Mouse (Mus musculus): ENCODE measurements around the gene Ppp2r1a. TPM values are rescaled to one million over a fixed set of nuclear protein-coding genes. Genes with fewer than 3 reads are reported as not detected.

Ppp2r1a gene
- 517 and 579 TPM in 2 replicates for polyA plus RNA-seq (2015; fragmentation: Nextera tagmentation; extraction: Ambion mirVana)

DNA sequence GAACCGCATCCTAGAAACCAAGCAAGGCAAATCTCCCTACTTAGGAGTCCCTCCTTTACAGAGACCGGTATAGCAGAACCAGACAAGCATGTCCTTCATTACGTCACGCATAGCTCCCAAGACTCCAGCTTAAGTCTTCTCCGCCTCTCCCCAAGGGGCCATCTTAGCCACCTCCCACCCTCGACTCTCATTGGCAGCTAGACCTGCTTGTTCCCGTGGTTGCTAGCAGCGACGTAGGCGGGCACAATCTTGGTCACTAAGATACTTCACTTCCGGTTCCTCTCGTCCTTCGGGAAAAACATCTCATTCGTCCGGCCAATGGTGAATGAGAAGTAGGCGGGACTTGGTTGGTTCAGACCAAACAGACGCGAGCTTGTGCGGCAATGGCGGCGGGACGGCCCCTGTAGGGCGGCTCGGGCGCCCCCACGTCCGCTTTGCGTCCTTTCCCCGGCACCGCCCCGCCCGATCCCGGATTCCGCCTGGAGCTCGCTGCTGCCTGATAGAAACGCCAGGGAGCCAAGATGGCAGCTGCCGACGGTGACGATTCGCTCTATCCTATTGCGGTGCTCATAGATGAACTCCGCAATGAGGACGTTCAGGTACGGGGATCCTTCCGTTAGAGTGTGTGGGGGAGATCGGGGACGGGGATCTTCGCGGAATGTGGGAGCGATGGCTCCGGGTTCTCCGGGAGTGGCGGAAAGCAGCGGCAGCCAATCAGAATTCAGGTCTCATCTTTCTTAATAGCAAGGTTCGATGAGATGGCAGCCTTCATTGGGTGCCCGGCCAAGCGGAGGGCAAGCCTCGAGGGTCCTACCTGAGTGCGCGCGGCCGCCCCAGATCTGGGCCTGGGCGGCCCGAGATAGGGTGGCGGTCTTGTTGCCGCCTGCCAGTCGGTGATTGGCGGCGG is at the start of gene Ppp2r1a:
Gene Ppp2r1a (plus strand): TSS at position 327 of the 907 bp plus-strand sequence.
- Histone ChIP-seq H3K9me3 (replicated peaks) (no peaks in the 10 kb centered on the region), H3K4me3 (peak within 1 kb of the TSS; percentile 68), H3K9ac (peak within 1 kb of the TSS; percentile 83), H3K27me3 (no peaks in the 10 kb centered on the region), H3K4me2 (peak within 1 kb of the TSS; percentile 79), H3K4me1 (peaks cover 46% of the 10 kb centered on the region), H3K27ac (peak within 1 kb of the TSS; percentile 98), H3K36me3 (ENCODE audit: poor library complexity, severe bottlenecking) (no peaks in the 10 kb centered on the region)
- WGBS, result under 1% methylated on average over 69 of the region's 69 CpGs
- peak; percentile 99 for ATAC-seq

DNA sequence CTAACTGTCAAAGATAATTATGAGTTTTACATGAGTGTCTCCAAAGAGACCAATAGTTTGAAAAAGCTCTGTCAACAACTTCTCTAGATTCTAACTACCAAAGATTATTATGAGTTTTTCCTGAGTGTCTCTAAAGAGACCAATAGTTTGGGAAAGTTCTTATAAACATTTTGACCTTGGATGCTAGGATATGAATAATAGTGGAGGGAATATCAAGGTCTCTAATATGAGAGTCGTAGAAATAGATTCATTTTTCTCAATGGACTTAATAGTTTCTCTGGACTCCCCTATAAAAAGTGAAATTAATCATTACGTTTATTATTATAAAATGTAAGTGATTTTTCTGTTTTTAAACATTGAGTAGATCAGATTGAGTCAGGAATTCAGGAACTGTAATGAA is 40.1 kb upstream of the Ppp2r1a start, which contains the start of gene Vmn1r231:
Gene Vmn1r231 (minus strand): TSS at position 101 of the 400 bp plus-strand sequence.
- Histone ChIP-seq H3K36me3 (ENCODE audit: poor library complexity, severe bottlenecking) (no peaks in the 10 kb centered on the region), H3K27me3 (no peaks in the 10 kb centered on the region), H3K9ac (no peak within 1 kb of the TSS), H3K4me3 (no peak within 1 kb of the TSS), H3K4me1 (no peaks in the 10 kb centered on the region), H3K27ac (no peak within 1 kb of the TSS), H3K9me3 (replicated peaks) (no peaks in the 10 kb centered on the region), H3K4me2 (no peak within 1 kb of the TSS)
- 63% methylated on average over 2 of the region's 2 CpGs for WGBS
- ATAC-seq, result no peak

DNA sequence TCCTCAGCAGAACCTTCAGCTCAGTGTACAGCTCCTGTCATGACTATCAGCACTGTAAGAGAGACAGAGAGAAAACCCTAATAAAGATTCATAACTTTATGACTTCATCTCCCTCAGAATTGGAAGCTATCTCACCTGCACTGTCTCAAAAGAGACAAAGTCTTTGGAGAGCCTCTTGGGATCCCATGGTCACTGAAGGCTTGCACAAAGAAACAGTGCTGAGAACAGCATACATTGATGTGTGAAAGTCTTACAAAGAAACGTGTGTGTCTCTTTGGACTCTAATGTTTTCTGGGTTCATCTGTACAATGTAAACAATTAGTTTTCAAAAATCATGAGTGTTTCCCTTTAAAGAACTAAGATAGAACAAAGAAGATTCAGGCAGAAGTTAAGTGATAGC is 25.5 kb upstream of the Ppp2r1a start, which contains the start of gene Vmn1r232:
Gene Vmn1r232 (minus strand): TSS at position 101 of the 400 bp plus-strand sequence.
- H3K4me2 ChIP-seq, result no peak within 1 kb of the TSS
- 62% methylated on average over 1 of the region's 1 CpGs for WGBS
- H3K9ac ChIP-seq, result no peak within 1 kb of the TSS
- ATAC-seq, result no peak
- H3K27me3 ChIP-seq, result no peaks in the 10 kb centered on the region
- H3K9me3 ChIP-seq (replicated peaks), result no peaks in the 10 kb centered on the region
- H3K4me1 ChIP-seq, result no peaks in the 10 kb centered on the region
- no peak within 1 kb of the TSS for H3K4me3 ChIP-seq
- no peak within 1 kb of the TSS for H3K27ac ChIP-seq
- no peaks in the 10 kb centered on the region for H3K36me3 ChIP-seq (ENCODE audit: poor library complexity, severe bottlenecking)

DNA sequence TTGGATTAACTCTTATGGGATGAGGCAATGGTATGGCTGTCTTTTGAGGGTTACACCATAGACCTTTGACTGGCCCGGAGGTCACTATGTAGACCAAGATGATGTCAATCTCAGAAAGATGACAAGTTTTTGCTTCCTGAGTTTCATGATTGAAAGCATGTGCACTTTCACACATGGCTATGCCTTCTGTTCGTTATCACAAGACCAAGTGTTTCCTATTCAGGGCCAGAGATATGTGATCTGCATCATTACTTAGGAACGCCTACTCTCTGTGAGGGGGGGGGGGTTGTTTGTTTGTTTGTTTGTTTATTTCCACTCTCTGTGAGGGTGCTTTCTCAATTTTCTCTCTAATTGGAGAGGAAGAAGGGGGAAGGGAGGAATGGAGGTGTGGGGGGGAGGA is 885 bp upstream of the Ppp2r1a start:
- H3K4me3 ChIP-seq, result peak overlapping the region; percentile 68
- H3K4me2 ChIP-seq, result peak overlapping the region; percentile 63
- peaks cover 36% of the 10 kb centered on the region for H3K4me1 ChIP-seq
- H3K36me3 ChIP-seq (ENCODE audit: poor library complexity, severe bottlenecking), result no peaks in the 10 kb centered on the region
- peak overlapping the region; percentile 62 for H3K9ac ChIP-seq
- ATAC-seq, result no peak
- WGBS, result 36% methylated on average over 3 of the region's 3 CpGs
- peak overlapping the region; percentile 93 for H3K27ac ChIP-seq
- H3K27me3 ChIP-seq, result no peaks in the 10 kb centered on the region
- H3K9me3 ChIP-seq (replicated peaks), result no peaks in the 10 kb centered on the region

DNA sequence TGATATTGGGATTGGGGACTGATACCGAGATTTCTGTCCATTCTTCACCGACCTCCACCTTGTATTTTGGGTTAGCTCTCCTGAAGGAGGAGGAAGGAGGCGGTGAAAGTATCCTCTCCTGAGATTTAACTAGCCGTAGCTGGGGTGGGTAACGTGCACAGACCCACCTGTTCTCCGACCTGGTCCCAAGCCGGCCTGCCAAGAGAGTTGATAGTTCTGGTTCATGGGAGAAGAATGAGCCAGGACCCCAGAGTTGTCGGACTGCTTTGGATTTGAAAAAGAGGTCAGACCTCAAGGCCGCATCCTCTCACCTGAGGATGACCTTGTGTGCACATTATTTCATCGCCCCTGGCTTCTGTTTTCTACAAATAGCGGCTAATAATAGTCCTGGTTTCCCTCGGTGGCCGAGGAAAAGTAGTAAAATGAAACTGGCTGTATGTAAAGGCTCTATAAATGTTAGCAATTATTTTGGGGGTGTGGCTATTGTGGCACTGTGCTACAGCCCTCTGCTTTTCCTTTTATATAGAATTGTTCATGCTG is 985 bp downstream of the Ppp2r1a start:
- H3K9me3 ChIP-seq (replicated peaks), result no peaks in the 10 kb centered on the region
- H3K9ac ChIP-seq, result peak overlapping the region; percentile 83
- peak overlapping the region; percentile 79 for H3K4me2 ChIP-seq
- no peaks in the 10 kb centered on the region for H3K27me3 ChIP-seq
- WGBS, result 1% methylated on average over 13 of the region's 13 CpGs
- H3K27ac ChIP-seq, result peak overlapping the region; percentile 98
- peaks cover 49% of the 10 kb centered on the region for H3K4me1 ChIP-seq
- H3K4me3 ChIP-seq, result peak overlapping the region; percentile 68
- no peak for ATAC-seq
- H3K36me3 ChIP-seq (ENCODE audit: poor library complexity, severe bottlenecking), result no peaks in the 10 kb centered on the region

DNA sequence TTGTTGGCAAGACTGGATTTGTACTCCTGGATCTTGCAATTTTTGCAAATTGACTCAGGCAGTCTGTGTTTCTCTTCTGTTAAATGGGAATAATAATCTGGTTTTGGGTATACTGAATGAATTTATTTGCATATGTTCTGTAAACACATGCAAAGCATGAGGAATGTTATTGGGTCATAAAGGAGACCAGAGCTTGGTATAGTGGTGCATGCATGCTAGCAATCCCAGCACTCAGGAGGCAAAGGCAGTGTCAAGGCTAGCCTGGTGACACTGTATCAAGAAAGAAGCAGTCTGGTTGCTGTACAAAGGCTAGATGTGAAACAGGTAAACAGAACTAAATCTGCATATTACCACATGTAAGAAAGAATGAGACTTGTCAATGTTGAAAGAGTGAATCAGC is 1.5 kb downstream of the Ppp2r1a start:
- peaks cover 49% of the 10 kb centered on the region for H3K4me1 ChIP-seq
- no peaks in the 10 kb centered on the region for H3K27me3 ChIP-seq
- H3K4me2 ChIP-seq, result peak overlapping the region; percentile 79
- H3K4me3 ChIP-seq, result peak overlapping the region; percentile 68
- peak overlapping the region; percentile 83 for H3K9ac ChIP-seq
- H3K27ac ChIP-seq, result no peak overlapping the region
- peaks cover under 1% of the 10 kb centered on the region; the same call in 1 of the 2 replicates for H3K36me3 ChIP-seq (ENCODE audit: poor library complexity, severe bottlenecking)
- H3K9me3 ChIP-seq (replicated peaks), result no peaks in the 10 kb centered on the region
- ATAC-seq, result no peak

DNA sequence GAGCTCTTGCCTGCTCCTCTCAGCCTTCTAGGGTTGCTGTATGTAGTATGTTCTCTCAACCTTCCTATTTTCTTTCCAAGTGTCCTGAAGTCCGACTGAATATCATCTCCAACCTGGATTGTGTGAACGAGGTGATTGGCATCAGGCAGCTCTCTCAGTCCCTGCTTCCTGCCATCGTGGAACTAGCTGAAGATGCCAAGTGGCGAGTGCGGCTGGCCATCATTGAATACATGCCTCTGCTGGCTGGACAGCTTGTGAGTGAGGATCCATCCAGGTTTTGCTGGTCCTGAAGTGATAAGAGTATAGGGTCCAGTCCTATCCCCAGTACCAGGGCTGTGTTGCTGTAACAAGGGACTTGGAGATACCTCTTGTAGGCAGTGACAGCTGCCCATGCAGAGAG is 15.3 kb downstream of the Ppp2r1a start:
- no peak overlapping the region for H3K4me2 ChIP-seq
- WGBS, result 95% methylated on average over 5 of the region's 5 CpGs
- no peaks in the 10 kb centered on the region for H3K9me3 ChIP-seq (replicated peaks)
- no peak overlapping the region for H3K9ac ChIP-seq
- H3K4me3 ChIP-seq, result no peak overlapping the region
- peaks cover 99% of the 10 kb centered on the region for H3K36me3 ChIP-seq (ENCODE audit: poor library complexity, severe bottlenecking)
- no peak for ATAC-seq
- H3K4me1 ChIP-seq, result no peaks in the 10 kb centered on the region
- no peak overlapping the region for H3K27ac ChIP-seq
- H3K27me3 ChIP-seq, result no peaks in the 10 kb centered on the region

DNA sequence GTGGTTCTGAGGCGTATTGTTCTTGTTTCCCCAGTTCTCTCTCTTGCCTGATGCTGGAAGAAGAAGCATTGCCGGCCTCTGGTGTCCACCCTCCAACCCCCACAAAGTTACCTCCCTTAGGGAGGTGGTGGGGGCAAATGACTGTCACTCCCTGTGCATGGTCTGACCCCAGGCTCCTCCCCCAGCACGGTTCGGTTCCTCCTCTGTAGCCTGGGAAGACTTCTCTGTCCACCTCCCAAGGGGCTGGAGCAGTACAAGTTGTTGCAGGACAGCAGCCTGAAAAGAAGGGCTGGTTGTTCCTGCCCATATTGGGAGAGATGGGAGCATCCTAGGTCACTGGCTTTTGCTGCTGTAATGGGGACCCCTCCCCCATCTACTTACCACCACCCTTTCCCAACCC is 20.3 kb downstream of the Ppp2r1a start:
- no peak for ATAC-seq
- H3K4me3 ChIP-seq, result no peak overlapping the region
- no peaks in the 10 kb centered on the region for H3K4me1 ChIP-seq
- no peaks in the 10 kb centered on the region for H3K9me3 ChIP-seq (replicated peaks)
- no peak overlapping the region for H3K4me2 ChIP-seq
- H3K27me3 ChIP-seq, result no peaks in the 10 kb centered on the region
- H3K36me3 ChIP-seq (ENCODE audit: poor library complexity, severe bottlenecking), result peaks cover 90% of the 10 kb centered on the region
- no peak overlapping the region for H3K9ac ChIP-seq
- 96% methylated on average over 4 of the region's 4 CpGs for WGBS
- H3K27ac ChIP-seq, result no peak overlapping the region

DNA sequence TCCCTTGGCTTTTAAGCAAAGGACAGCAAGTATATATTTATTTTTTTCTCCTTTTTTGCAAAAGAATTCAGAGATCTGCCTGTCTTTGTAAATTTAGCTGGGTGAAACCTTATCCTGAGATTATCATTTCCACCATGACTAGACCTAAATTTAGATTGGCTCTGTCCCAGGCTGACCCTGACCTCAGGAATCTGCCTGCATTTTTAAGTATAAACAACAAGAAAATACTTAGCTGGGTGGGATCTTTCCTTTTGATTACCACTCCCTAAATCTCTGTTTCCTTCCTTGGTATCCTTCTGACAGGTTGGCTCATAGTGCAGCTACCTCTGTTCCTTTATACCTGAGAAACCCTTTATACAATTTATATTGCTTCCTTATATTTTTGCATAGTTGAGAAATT is 21.6 kb downstream of the Ppp2r1a start:
- Histone ChIP-seq H3K9ac (no peak overlapping the region), H3K36me3 (ENCODE audit: poor library complexity, severe bottlenecking) (peaks cover 77% of the 10 kb centered on the region), H3K4me2 (no peak overlapping the region), H3K9me3 (replicated peaks) (no peaks in the 10 kb centered on the region), H3K4me1 (no peaks in the 10 kb centered on the region), H3K27ac (no peak overlapping the region), H3K4me3 (no peak overlapping the region), H3K27me3 (no peaks in the 10 kb centered on the region)
- no peak for ATAC-seq

DNA sequence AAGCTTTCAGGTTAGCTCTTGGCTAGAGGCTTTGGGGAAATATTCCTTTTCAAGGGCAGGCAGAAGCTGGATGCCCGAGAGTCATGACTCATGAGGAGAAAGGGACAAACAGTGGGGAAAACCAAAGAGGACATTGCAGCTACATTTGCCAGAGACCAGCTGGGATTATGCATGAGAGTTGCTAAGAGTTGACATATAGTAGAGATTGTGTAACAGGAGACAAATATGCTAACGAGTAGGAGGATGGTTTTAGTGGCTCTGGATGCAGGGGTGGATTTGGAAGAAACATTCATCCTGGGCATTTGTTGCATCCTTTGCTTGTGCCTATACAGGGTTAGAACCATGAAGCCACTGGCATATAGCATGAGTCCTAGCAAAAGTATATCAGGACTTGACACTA is 48.6 kb downstream of the Ppp2r1a start:
- Histone ChIP-seq H3K4me1 (no peaks in the 10 kb centered on the region), H3K4me2 (no peak overlapping the region), H3K36me3 (ENCODE audit: poor library complexity, severe bottlenecking) (no peaks in the 10 kb centered on the region), H3K27ac (no peak overlapping the region), H3K9ac (no peak overlapping the region), H3K27me3 (no peaks in the 10 kb centered on the region), H3K9me3 (replicated peaks) (no peaks in the 10 kb centered on the region), H3K4me3 (no peak overlapping the region)
- 77% methylated on average over 2 of the region's 2 CpGs for WGBS
- ATAC-seq, result no peak

DNA sequence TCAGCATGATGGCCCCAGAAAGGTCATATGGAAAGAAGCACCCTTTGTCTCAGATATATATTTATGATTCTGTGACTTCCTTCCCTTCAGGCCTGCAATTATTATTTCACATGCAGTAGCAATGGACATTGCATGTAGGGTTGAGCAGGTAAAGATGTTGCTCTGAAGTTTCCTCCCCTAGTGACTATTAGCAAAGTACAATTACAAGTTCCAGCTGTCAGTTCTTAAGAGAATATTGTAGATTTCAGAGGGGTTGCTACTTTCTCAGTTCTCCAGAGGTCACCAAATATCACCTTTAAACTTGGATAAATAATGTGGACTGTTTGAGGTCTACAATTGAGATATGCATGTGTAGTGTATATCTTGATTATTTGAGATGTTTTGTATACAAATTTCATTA is 51.3 kb downstream of the Ppp2r1a start, which contains the start of gene Vmn1r233:
Gene Vmn1r233 (minus strand): TSS at position 101 of the 400 bp plus-strand sequence.
- H3K27ac ChIP-seq, result no peak within 1 kb of the TSS
- H3K9me3 ChIP-seq (replicated peaks), result no peaks in the 10 kb centered on the region
- no peaks in the 10 kb centered on the region for H3K36me3 ChIP-seq (ENCODE audit: poor library complexity, severe bottlenecking)
- H3K9ac ChIP-seq, result no peak within 1 kb of the TSS
- H3K4me2 ChIP-seq, result no peak within 1 kb of the TSS
- no peak for ATAC-seq
- H3K27me3 ChIP-seq, result no peaks in the 10 kb centered on the region
- H3K4me1 ChIP-seq, result no peaks in the 10 kb centered on the region
- H3K4me3 ChIP-seq, result no peak within 1 kb of the TSS

Data from forebrain, embryonic 13.5 days (tissue).